In the genomic region with DNA sequence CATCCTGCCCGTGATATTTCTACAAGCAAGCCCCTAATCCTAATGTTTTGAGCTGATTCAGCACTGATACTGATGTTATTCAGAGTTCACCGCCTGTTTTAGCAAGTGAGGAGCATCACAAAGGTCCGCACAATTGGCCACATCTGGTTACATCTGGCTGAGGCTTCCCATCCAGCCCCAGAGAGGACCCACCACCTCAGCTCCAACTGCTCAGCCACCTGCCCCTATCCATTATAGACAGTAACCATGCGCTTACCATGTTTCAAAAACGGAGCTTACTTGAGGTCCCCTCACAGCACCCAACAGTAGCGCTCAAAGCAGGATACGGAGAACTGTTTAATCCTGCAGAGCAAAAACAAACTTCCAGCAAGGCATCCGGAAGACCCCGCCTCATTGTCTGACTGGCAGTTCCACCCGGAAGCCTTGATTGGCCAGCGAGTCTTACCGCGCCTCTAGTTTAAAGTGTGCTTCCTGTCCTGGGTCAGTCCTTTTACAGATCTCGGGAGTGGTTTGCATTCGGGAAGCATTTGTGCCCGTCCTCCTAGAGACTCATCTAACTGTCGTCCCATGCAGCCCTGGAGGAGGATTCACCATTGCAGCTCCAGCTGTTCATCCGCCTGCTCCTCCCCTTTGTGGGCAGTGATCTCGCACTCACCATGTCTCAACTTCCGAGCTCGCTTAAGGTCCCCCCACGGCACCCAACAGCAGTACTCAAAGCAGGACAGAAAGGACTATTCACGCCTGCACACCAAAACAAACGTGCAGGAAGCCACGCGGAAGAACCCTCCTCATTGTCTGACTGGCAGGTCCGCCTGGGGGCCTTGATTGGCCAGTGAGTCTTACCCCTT, we compare ENCODE assay signal across 8 mouse cellular contexts.
A peak's percentile ranks its signal among the peaks of the same experiment; 100 is the strongest.
DNase-seq lines count a peak whose midpoint lies in the region; ATAC-seq lines count a peak whose summit lies in the region.
"Not testable (repeated sequence)": the region's sequence is repeated elsewhere in the genome, so short reads cannot be mapped to it uniquely, and the experiment has no call there.

No protein-coding gene starts in this region.

- not testable (repeated sequence) for H3K9me3 ChIP-seq in hindbrain, embryonic 11.5 days (ENCODE audit: control insufficient read depth, low read length)

- peak overlapping the region; percentile 54; the same call in 1 of the 2 replicates for H3K27ac ChIP-seq in hindbrain, embryonic 11.5 days (ENCODE audit: low read depth, low read length)

- not testable (repeated sequence) for H3K36me3 ChIP-seq in hindbrain, embryonic 11.5 days (ENCODE audit: control insufficient read depth, insufficient read depth, low read length)

- peak; percentile 83 for DNase-seq in Muller cell, postnatal 12 days (ENCODE audit: inconsistent ontology term)
- peak; percentile 70 for DNase-seq in cerebellum, adult 9-11 months
- peak; percentile 75 to 84 for DNase-seq in frontal cortex, adult 2 months (ENCODE audit: extremely low spot score in 1 of 2, low spot score in 1 of 2)
- peak; percentile 78 for DNase-seq in hindbrain, embryonic 11.5 days (ENCODE audit: low spot score)
- DNase-seq in layer of hippocampus, postnatal 10 days (ENCODE audit: low spot score in 2 of 2), result peak; percentile 66 to 73
- peak; percentile 87 for DNase-seq in lung, postnatal 10 days
- DNase-seq in ovary, postnatal 36 days (ENCODE audit: low spot score), result peak; percentile 71
- DNase-seq in thymus, postnatal 25 days, result peak; percentile 76

- ATAC-seq in hindbrain, embryonic 11.5 days (ENCODE audit: low FRiP score), result peak; percentile 100

- H3K4me2 ChIP-seq in hindbrain, embryonic 11.5 days (replicated peaks; ENCODE audit: low read depth, low read length), result peak overlapping the region; percentile 52

- H3K4me3 ChIP-seq in hindbrain, embryonic 11.5 days (ENCODE audit: low read depth, low read length), result peak overlapping the region; percentile 46

- H3K4me1 ChIP-seq in hindbrain, embryonic 11.5 days (replicated peaks; ENCODE audit: control insufficient read depth, insufficient read depth, low read length), result not testable (repeated sequence)

- WGBS in hindbrain, embryonic 11.5 days, result 2% methylated on average over 27 of the region's 27 CpGs

- peak overlapping the region; percentile 48 for H3K9ac ChIP-seq in hindbrain, embryonic 11.5 days (ENCODE audit: low read depth, low read length)

- H3K27me3 ChIP-seq in hindbrain, embryonic 11.5 days (ENCODE audit: control insufficient read depth, insufficient read depth, low read length), result not testable (repeated sequence)

Comparison
In these comparisons a context has a peak if more than half of its experiments do, and no peak if none do; other contexts are left out.
1. Peak in every context shown above with its lines: DNase-seq, ATAC-seq, H3K4me3 ChIP-seq and H3K27ac ChIP-seq.